In the genomic region with DNA sequence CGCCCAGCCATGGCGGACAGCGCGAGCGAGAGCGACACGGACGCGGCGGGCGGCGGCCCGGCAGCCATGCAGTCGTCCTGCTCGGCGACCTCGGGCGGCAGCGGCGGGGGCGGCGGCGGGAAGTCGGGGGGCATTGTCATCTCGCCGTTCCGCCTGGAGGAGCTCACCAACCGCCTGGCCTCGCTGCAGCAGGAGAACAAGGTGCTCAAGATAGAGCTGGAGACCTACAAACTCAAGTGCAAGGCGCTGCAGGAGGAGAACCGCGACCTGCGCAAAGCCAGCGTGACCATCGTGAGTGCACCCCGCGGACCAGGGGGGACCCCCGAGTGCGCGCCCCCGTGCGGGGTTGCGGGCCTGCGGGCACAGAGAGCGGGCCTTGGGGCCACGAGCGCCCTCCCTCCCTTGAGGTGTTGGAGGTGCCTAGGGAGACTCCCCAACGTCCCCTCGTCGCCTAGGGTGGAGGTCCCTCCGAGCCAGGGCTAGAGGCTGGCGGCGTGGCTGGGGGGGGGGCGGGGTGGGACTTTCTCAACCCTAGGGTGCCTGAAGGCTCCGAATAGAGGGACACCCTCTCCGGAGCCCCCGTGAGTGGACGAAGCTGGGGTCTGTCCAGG, we compare ENCODE assay signal across 8 mouse cellular contexts. TPM values are rescaled to one million over a fixed set of nuclear protein-coding genes. Genes with fewer than 3 reads are reported as not detected.
A peak's percentile ranks its signal among the peaks of the same experiment; 100 is the strongest.
DNase-seq lines count a peak whose midpoint lies in the region; ATAC-seq and TF ChIP-seq lines count a peak whose summit lies in the region.

No protein-coding gene starts in this region.

- H3K4me2 ChIP-seq in embryonic facial prominence, embryonic 12.5 days (replicated peaks) = peak overlapping the region; percentile 87
- H3K4me2 ChIP-seq in midbrain, embryonic 14.5 days (ENCODE audit: low read length) = peak overlapping the region; percentile 85
- H3K4me2 ChIP-seq in stomach, embryonic 16.5 days (ENCODE audit: low read depth, low read length) = peak overlapping the region; percentile 85

- H3K9ac ChIP-seq in ES-Bruce4 (ENCODE audit: low read depth, poor library complexity, severe bottlenecking) = peak overlapping the region; percentile 98
- H3K9ac ChIP-seq in embryonic facial prominence, embryonic 12.5 days = peak overlapping the region; percentile 89
- peak overlapping the region; percentile 92 for H3K9ac ChIP-seq in midbrain, embryonic 14.5 days (replicated peaks; ENCODE audit: low read length)
- H3K9ac ChIP-seq in stomach, embryonic 16.5 days (ENCODE audit: low read length) = peak overlapping the region; percentile 98

- H3K27me3 ChIP-seq in ES-Bruce4 (ENCODE audit: control insufficient read depth, insufficient read depth, low read length, poor library complexity, severe bottlenecking) = no peaks in the 10 kb centered on the region
- no peaks in the 10 kb centered on the region for H3K27me3 ChIP-seq in embryonic facial prominence, embryonic 12.5 days
- no peaks in the 10 kb centered on the region for H3K27me3 ChIP-seq in midbrain, embryonic 14.5 days (ENCODE audit: control insufficient read depth, insufficient read depth, low read length)
- no peaks in the 10 kb centered on the region for H3K27me3 ChIP-seq in stomach, embryonic 16.5 days (ENCODE audit: control insufficient read depth, insufficient read depth, low read length)

- H3K4me3 ChIP-seq in ES-Bruce4 (ENCODE audit: low read depth, low read length) = peak overlapping the region; percentile 87
- H3K4me3 ChIP-seq in embryonic facial prominence, embryonic 12.5 days = peak overlapping the region; percentile 95
- H3K4me3 ChIP-seq in midbrain, embryonic 14.5 days (replicated peaks; ENCODE audit: low read depth, low read length) = peak overlapping the region; percentile 91
- H3K4me3 ChIP-seq in stomach, embryonic 16.5 days (replicated peaks; ENCODE audit: low read length) = peak overlapping the region; percentile 100

- ATAC-seq in embryonic facial prominence, embryonic 12.5 days (ENCODE audit: insufficient number of reproducible peaks, insufficient read depth, low FRiP score, low TSS enrichment) = peak; percentile 2; the same call in 1 of the 2 replicates
- ATAC-seq in midbrain, embryonic 14.5 days (ENCODE audit: low FRiP score, low TSS enrichment) = peak; percentile 28
- peak; percentile 0; the same call in 1 of the 2 replicates for ATAC-seq in stomach, embryonic 16.5 days (ENCODE audit: insufficient read depth, low FRiP score)

- under 1% methylated on average over 34 of the region's 58 CpGs for WGBS in embryonic facial prominence, embryonic 12.5 days
- WGBS in midbrain, embryonic 14.5 days = under 1% methylated on average over 55 of the region's 58 CpGs
- WGBS in stomach, embryonic 16.5 days = 1% methylated on average over 48 of the region's 58 CpGs

- DNase-seq in adrenal gland, adult 18-20 months (ENCODE audit: low spot score in 2 of 2) = peak; percentile 53
- DNase-seq in adrenal gland, adult 8-10 months = no peak
- peak; percentile 63 for DNase-seq in heart, postnatal 10 days
- peak; percentile 22 to 48 for DNase-seq in layer of hippocampus, postnatal 14 days (ENCODE audit: low spot score in 2 of 2)
- DNase-seq in midbrain, embryonic 14.5 days = no peak

- no peak overlapping the region for H3K27ac ChIP-seq in ES-Bruce4 (ENCODE audit: insufficient read depth, low read length)
- H3K27ac ChIP-seq in embryonic facial prominence, embryonic 12.5 days = peak overlapping the region; percentile 84
- H3K27ac ChIP-seq in midbrain, embryonic 14.5 days (replicated peaks; ENCODE audit: low read depth, low read length) = peak overlapping the region; percentile 87
- H3K27ac ChIP-seq in stomach, embryonic 16.5 days (ENCODE audit: low read length) = peak overlapping the region; percentile 93

- no peak for TF ChIP-seq EP300 in ES-Bruce4 (IDR thresholded peaks at IDR 0.05; ENCODE audit: insufficient read depth, low read depth, low read length)

- H3K36me3 ChIP-seq in ES-Bruce4 (ENCODE audit: control insufficient read depth, insufficient read depth, low read length, poor library complexity, severe bottlenecking) = no peaks in the 10 kb centered on the region
- 0 out of 2 replicates have a peak, but pooled peaks cover 2% of the 10 kb centered on the region for H3K36me3 ChIP-seq in embryonic facial prominence, embryonic 12.5 days
- H3K36me3 ChIP-seq in midbrain, embryonic 14.5 days (ENCODE audit: control insufficient read depth, insufficient read depth, low read length) = no peaks in the 10 kb centered on the region
- 0 out of 2 replicates have a peak, but pooled peaks cover 2% of the 10 kb centered on the region for H3K36me3 ChIP-seq in stomach, embryonic 16.5 days (ENCODE audit: control insufficient read depth, insufficient read depth, low read length)

- intact Hi-C loops in heart, postnatal 10 days (cut with DNase I) = loop anchor here (2.0 to 10.0 kb wide), 6 partner anchors 35 to 213 kb away; no protein-coding TSS in a partner anchor

- TF ChIP-seq CTCF in ES-Bruce4 (IDR thresholded peaks at IDR 0.05; ENCODE audit: low read depth, low read length) = no peak

- peaks cover 4% of the 10 kb centered on the region for H3K4me1 ChIP-seq in ES-Bruce4 (ENCODE audit: control insufficient read depth, insufficient read depth, low read length)
- H3K4me1 ChIP-seq in embryonic facial prominence, embryonic 12.5 days = peaks cover 24% of the 10 kb centered on the region
- peaks cover 30% of the 10 kb centered on the region for H3K4me1 ChIP-seq in midbrain, embryonic 14.5 days (ENCODE audit: control insufficient read depth, insufficient read depth, low read length)
- H3K4me1 ChIP-seq in stomach, embryonic 16.5 days (ENCODE audit: control insufficient read depth, insufficient read depth, low read length) = peaks cover 22% of the 10 kb centered on the region

- no peak for TF ChIP-seq POLR2A in ES-Bruce4 (IDR thresholded peaks at IDR 0.05; ENCODE audit: insufficient read depth, low read length)

- 0 out of 2 replicates have a peak, but pooled peaks cover 5% of the 10 kb centered on the region for H3K9me3 ChIP-seq in ES-Bruce4 (replicated peaks; ENCODE audit: control insufficient read depth, insufficient read depth, low read length, poor library complexity, severe bottlenecking)
- H3K9me3 ChIP-seq in embryonic facial prominence, embryonic 12.5 days = peaks cover 2% of the 10 kb centered on the region; the same call in 1 of the 2 replicates
- no peaks in the 10 kb centered on the region; the same call in 1 of the 2 replicates for H3K9me3 ChIP-seq in midbrain, embryonic 14.5 days (ENCODE audit: control insufficient read depth, low read length)
- H3K9me3 ChIP-seq in stomach, embryonic 16.5 days (replicated peaks; ENCODE audit: control insufficient read depth, low read length) = peaks cover 3% of the 10 kb centered on the region; the same call in 1 of the 2 replicates

RNA-seq across cellular contexts. Expression of gene Ccdc6, which starts 0.5 kb away (rescaled TPM):
- total RNA-seq in adrenal gland, adult 18-20 months (2021) = 10 to 100 TPM; 84.9 to 85.0 TPM
- total RNA-seq in adrenal gland, adult 8-10 months (2022) = 10 to 100 TPM; 49.7 to 63.4 (median 59.8) TPM
- polyA plus RNA-seq in ES-Bruce4 (2011; ENCODE audit: insufficient read depth, insufficient read length, low read depth, missing spikeins) = 57.6 and 61.8 TPM in 2 replicates
- 14.4 and 16.0 TPM in 2 replicates for polyA plus RNA-seq in embryonic facial prominence, embryonic 12.5 days (2016; fragmentation: Nextera tagmentation; extraction: Ambion mirVana)
- 10 to 100 TPM; 33.9 to 36.9 TPM for total RNA-seq in heart, postnatal 10 days (2021)
- 10 to 100 TPM; 65.7 to 66.3 TPM for total RNA-seq in layer of hippocampus, postnatal 14 days (2021)
- polyA plus RNA-seq in midbrain, embryonic 14.5 days (2014; fragmentation: Nextera tagmentation; extraction: Ambion mirVana) = 34.9 and 39.7 TPM in 2 replicates
- 13.1 and 13.8 TPM in 2 replicates for polyA plus RNA-seq in stomach, embryonic 16.5 days (2015; fragmentation: Nextera tagmentation; extraction: Ambion mirVana)

Comparison
In these comparisons a context has a peak if more than half of its experiments do, and no peak if none do; other contexts are left out.
1. DNase-seq: peak in adrenal gland, adult 18-20 months (2 of 2), heart, postnatal 10 days (2 of 2) and layer of hippocampus, postnatal 14 days (2 of 2); none in adrenal gland, adult 8-10 months (single experiment) and midbrain, embryonic 14.5 days (single experiment).
2. Peak in every context shown above with its lines, with median percentiles within 50 percentile points of each other: H3K4me3 ChIP-seq, H3K9ac ChIP-seq, ATAC-seq and H3K4me2 ChIP-seq.